Mouse (Mus musculus): Measurements from ENCODE around the gene Ubash3b. TPM values are rescaled to one million over a fixed set of nuclear protein-coding genes. Genes with fewer than 3 reads are reported as not detected.
A peak's percentile ranks its signal among the peaks of the same experiment; 100 is the strongest.

The Ubash3b gene
- polyA plus RNA-seq (2015; fragmentation: Nextera tagmentation; extraction: Ambion mirVana): 5.7 and 6.1 TPM in 2 replicates

DNA sequence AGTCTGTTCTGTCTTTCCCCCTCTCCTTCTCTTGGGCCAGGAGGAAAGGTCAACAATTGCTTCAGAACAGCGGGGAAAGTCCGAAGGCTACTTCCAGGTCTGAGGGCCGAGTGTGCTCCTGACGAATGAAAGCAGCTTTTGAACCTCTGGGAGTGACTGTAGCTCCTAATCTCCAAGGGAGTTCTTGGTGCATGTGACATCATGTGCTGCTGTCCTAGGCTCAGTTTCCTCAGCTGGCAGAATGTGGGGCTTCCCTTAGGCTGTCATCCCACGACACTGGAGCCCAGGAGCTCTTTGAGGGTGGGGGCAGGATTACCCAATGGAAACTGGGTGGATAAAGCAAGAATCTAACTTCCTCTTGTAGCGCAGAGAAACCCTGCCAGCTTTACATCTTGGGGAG lies at the start of gene Ubash3b:
Gene Ubash3b (minus strand): TSS at position 285 of the 400 bp plus-strand sequence.
- WGBS: 72% methylated on average over 6 of the region's 6 CpGs
- H3K27ac ChIP-seq (ENCODE audit: low read length): no peak within 1 kb of the TSS

DNA sequence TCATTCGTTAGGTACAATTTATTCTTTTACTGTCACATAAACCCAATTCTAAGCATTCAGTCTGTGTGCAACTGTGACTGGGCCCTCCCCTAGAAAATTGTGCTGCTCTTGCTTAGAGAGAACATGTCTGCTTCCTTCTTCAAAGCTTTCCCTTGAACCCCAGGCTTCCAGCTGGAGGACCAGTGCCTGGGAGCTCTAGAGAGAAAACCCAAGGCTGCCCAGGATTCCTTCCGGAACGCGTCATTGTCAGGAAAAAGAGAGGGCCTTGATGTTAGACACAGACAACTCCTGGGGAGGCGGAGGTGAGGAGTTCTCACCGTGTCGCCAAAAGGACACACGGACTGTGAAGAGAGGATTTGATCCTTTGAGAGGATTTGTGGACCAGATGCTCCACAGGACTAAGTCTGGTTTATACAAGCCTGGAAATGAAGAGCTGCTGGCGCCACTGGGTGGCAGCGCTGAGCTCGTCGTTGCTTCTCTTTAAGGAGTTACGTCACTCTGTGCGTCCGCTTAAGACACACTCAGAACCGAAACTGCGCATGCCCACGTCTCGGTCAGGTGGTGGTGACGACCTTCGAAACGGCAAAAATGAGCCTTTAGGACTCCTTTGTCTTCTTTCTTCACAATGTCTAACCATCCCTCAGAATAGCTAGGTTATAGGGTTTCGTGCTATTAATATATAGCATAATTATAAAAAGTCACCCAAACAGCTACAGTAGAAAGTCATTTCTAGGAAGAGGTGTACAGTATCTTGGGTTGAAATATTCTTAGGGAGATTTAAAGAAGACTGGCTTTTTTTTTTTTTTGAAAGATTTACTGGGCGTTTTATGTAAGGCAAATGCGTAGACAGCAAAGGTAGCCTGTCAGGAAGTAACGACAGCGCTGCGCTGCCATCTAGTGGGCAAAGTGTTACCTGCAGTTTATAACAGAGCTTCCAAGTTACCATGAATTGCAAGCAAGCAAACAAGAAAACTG lies 45.9 kb upstream of the Ubash3b start:
- H3K36me3 ChIP-seq (ENCODE audit: control insufficient read depth, insufficient read depth): no peaks in the 10 kb centered on the region
- peak overlapping the region; percentile 70 for H3K9ac ChIP-seq (ENCODE audit: low read length)
- peak; percentile 94 for ATAC-seq (replicated peaks; ENCODE audit: extremely low read depth, insufficient read depth, low FRiP score)
- no peaks in the 10 kb centered on the region for H3K27me3 ChIP-seq (ENCODE audit: control insufficient read depth, insufficient read depth, low read length)
- H3K9me3 ChIP-seq (replicated peaks; ENCODE audit: control insufficient read depth, low read length): no peaks in the 10 kb centered on the region
- peak overlapping the region; percentile 66 for H3K4me2 ChIP-seq (ENCODE audit: low read depth, low read length)
- peak overlapping the region; percentile 90 for H3K27ac ChIP-seq (ENCODE audit: low read length)
- peak overlapping the region; percentile 45 for H3K4me3 ChIP-seq (ENCODE audit: low read length)
- 6% methylated on average over 28 of the region's 28 CpGs for WGBS
- H3K4me1 ChIP-seq (ENCODE audit: control insufficient read depth, insufficient read depth, low read length): peaks cover 7% of the 10 kb centered on the region

More for the DNA sequence above, at the start of gene Ubash3b:
- Histone ChIP-seq H3K4me2 (ENCODE audit: low read depth, low read length) (no peak within 1 kb of the TSS), H3K36me3 (ENCODE audit: control insufficient read depth, insufficient read depth) (no peaks in the 10 kb centered on the region), H3K27me3 (ENCODE audit: control insufficient read depth, insufficient read depth, low read length) (no peaks in the 10 kb centered on the region), H3K4me3 (ENCODE audit: low read length) (no peak within 1 kb of the TSS), H3K9me3 (replicated peaks; ENCODE audit: control insufficient read depth, low read length) (no peaks in the 10 kb centered on the region), H3K9ac (ENCODE audit: low read length) (no peak within 1 kb of the TSS), H3K4me1 (ENCODE audit: control insufficient read depth, insufficient read depth, low read length) (peaks cover 7% of the 10 kb centered on the region)
- no peak for ATAC-seq (replicated peaks; ENCODE audit: extremely low read depth, insufficient read depth, low FRiP score)

DNA sequence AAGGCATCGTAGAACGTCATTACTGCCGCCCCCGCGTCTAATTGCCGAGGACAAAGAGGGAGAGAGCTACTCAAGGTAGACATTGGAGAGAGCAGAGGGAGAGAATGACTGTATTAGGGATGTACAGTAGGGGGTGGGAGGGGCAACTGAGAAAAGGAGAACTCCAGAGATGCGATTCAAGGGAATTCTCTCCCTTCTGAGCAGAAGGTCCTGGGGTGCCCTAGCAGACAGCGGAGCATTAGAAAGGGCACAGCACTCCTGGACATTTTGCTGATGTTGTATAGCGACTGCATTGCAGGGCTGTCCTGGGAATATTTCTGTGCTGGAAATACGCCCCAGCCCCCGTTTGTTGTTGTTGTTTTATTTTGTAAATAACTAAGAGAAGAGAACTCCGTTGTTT lies 45.2 kb upstream of the Ubash3b start:
- Histone ChIP-seq H3K4me2 (ENCODE audit: low read depth, low read length) (no peak overlapping the region), H3K9ac (ENCODE audit: low read length) (peak overlapping the region; percentile 60; the same call in 1 of the 2 replicates), H3K27me3 (ENCODE audit: control insufficient read depth, insufficient read depth, low read length) (no peaks in the 10 kb centered on the region), H3K27ac (ENCODE audit: low read length) (no peak overlapping the region), H3K4me1 (ENCODE audit: control insufficient read depth, insufficient read depth, low read length) (no peaks in the 10 kb centered on the region; the same call in 1 of the 2 replicates), H3K36me3 (ENCODE audit: control insufficient read depth, insufficient read depth) (no peaks in the 10 kb centered on the region), H3K9me3 (replicated peaks; ENCODE audit: control insufficient read depth, low read length) (no peaks in the 10 kb centered on the region), H3K4me3 (ENCODE audit: low read length) (no peak overlapping the region)
- WGBS: 77% methylated on average over 12 of the region's 12 CpGs
- no peak for ATAC-seq (replicated peaks; ENCODE audit: extremely low read depth, insufficient read depth, low FRiP score)

DNA sequence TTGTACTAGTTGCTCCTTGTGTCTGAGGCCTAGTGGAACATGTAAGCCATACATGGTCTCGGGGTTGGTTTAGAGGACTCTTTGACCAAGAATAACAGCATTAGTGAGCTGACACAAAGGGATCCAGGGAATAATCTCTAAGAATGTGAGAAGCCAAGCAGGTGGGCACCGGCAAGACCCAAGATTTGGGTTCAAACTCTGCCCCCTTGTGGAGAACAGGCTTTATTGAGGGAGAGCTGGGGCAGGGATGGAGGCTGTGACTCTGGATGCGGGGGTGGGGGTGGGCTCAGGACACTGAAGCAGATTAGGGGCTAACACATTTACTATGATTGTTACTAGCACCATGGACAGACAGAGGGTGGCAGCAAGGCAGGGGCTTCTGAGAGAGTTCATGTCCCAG lies 43.8 kb upstream of the Ubash3b start:
- H3K27me3 ChIP-seq (ENCODE audit: control insufficient read depth, insufficient read depth, low read length): no peaks in the 10 kb centered on the region
- no peak overlapping the region for H3K9ac ChIP-seq (ENCODE audit: low read length)
- no peak overlapping the region for H3K4me2 ChIP-seq (ENCODE audit: low read depth, low read length)
- H3K4me3 ChIP-seq (ENCODE audit: low read length): no peak overlapping the region
- no peaks in the 10 kb centered on the region for H3K9me3 ChIP-seq (replicated peaks; ENCODE audit: control insufficient read depth, low read length)
- ATAC-seq (replicated peaks; ENCODE audit: extremely low read depth, insufficient read depth, low FRiP score): no peak
- H3K27ac ChIP-seq (ENCODE audit: low read length): no peak overlapping the region
- no peaks in the 10 kb centered on the region for H3K4me1 ChIP-seq (ENCODE audit: control insufficient read depth, insufficient read depth, low read length)
- WGBS: 66% methylated on average over 3 of the region's 3 CpGs
- no peaks in the 10 kb centered on the region for H3K36me3 ChIP-seq (ENCODE audit: control insufficient read depth, insufficient read depth)

DNA sequence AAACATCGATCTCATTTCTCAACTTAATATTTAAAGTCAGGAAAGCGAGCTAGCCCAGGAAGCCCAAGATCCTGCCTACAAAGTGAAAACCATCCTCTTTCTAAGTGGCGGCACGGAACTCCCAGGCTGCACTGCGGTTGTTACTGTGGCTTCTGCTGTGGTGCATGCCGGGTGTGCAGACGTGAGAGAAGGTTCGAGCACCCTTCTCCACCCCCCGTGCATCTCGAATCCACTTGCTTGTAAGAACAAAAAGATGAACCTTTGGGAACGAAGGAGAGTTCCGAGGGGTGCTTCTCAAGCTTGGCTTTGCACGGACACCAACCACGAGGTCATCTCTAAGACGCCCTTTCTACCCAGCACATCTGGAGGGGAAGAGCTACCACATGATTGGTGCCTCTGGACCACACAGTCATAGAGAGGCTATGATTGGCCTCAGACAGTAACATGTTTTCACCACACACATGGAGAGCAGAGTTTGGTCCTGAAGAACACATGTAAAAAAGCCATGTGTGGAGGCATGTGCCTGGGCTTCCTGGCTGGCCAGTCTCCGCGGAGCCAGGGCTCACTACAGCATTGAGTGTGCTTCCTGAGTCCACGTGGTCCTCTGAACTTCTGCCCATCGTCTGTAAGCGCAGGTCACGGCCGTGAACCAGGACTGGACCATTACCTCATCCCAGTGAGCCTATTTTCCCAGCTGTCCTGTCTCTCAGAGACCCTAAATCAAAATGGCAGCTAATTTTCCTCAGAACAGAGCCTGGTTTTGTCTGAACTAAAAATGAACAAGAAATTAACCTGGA lies 38.2 kb upstream of the Ubash3b start:
- ATAC-seq (replicated peaks; ENCODE audit: extremely low read depth, insufficient read depth, low FRiP score): no peak

DNA sequence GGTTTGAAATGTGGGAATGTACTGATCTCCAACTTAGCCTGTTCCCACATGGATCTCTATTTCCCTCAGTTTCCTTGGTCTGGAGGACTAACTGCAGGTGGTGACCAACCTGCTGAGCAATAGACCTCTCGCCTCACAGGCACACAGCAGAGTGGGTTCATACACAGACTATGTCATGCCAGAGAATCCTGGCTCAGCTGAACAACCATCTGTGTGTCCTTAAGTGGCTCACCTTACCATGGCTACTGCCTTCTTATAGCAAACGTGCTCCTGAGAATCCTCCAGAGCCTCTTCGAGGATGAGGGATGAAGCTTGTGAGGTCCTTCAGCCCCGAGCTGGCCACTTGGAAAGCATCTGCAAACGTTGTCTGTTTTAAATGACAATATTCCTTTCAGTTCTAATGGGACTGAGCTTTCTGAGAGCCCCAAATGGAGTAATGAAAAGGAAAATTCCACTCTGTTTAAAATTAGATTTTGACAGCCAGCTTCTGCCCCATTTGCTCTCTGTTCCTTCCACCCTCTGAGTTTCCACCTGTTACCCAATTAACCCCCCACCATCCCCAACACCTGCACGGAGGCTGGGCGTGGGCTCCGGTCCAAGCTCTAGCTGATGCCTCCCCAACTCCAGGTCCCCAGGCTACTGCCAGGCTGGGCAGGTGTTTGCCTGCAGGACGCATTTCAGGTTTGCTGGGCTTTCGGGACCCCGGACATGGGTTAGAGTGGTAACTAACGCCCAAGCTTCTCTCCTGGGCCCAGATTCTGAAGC lies 37.2 kb upstream of the Ubash3b start:
- 73% methylated on average over 12 of the region's 12 CpGs for WGBS
- Histone ChIP-seq H3K9me3 (replicated peaks; ENCODE audit: control insufficient read depth, low read length) (no peaks in the 10 kb centered on the region), H3K4me2 (ENCODE audit: low read depth, low read length) (no peak overlapping the region), H3K9ac (ENCODE audit: low read length) (no peak overlapping the region), H3K36me3 (ENCODE audit: control insufficient read depth, insufficient read depth) (no peaks in the 10 kb centered on the region), H3K27ac (ENCODE audit: low read length) (no peak overlapping the region), H3K27me3 (ENCODE audit: control insufficient read depth, insufficient read depth, low read length) (no peaks in the 10 kb centered on the region), H3K4me1 (ENCODE audit: control insufficient read depth, insufficient read depth, low read length) (no peaks in the 10 kb centered on the region), H3K4me3 (ENCODE audit: low read length) (no peak overlapping the region)
- no peak for ATAC-seq (replicated peaks; ENCODE audit: extremely low read depth, insufficient read depth, low FRiP score)

More for the DNA sequence above, 38.2 kb upstream of the Ubash3b start:
- Histone ChIP-seq H3K9ac (ENCODE audit: low read length) (no peak overlapping the region), H3K4me2 (ENCODE audit: low read depth, low read length) (no peak overlapping the region), H3K9me3 (replicated peaks; ENCODE audit: control insufficient read depth, low read length) (no peaks in the 10 kb centered on the region), H3K4me3 (ENCODE audit: low read length) (no peak overlapping the region), H3K36me3 (ENCODE audit: control insufficient read depth, insufficient read depth) (no peaks in the 10 kb centered on the region), H3K27ac (ENCODE audit: low read length) (no peak overlapping the region), H3K27me3 (ENCODE audit: control insufficient read depth, insufficient read depth, low read length) (no peaks in the 10 kb centered on the region), H3K4me1 (ENCODE audit: control insufficient read depth, insufficient read depth, low read length) (no peaks in the 10 kb centered on the region)
- WGBS: 78% methylated on average over 22 of the region's 22 CpGs

DNA sequence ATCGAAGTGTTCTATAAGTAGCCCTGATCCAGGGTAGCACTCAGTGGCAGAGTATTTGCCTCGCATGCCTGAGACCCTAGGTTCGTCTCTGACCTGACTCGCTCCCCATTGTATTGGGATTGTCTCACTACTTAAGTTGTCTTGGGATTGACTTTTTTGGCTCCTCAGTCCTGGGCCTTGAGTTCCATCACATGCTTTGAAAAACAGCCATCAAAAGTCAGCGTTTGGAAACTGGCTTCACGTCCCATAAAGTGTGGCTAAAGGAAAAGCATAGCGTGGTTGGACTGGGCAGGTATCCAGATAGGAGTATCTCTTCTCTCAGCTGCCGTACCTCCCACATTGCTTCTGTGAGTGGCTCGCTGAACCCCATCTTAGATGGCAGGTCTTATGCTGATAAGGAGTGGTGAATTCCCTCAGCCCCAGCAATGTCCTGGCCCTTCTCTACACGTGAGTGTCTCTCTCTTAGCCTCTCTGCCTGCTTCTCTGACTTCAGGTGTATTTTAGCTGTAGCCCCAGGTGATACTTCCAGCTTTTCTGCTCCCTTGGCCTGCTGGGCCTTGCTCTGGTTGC lies 34.3 kb upstream of the Ubash3b start:
- H3K4me3 ChIP-seq (ENCODE audit: low read length): no peak overlapping the region
- no peaks in the 10 kb centered on the region for H3K36me3 ChIP-seq (ENCODE audit: control insufficient read depth, insufficient read depth)
- no peaks in the 10 kb centered on the region for H3K9me3 ChIP-seq (replicated peaks; ENCODE audit: control insufficient read depth, low read length)
- no peak overlapping the region for H3K9ac ChIP-seq (ENCODE audit: low read length)
- no peak overlapping the region for H3K27ac ChIP-seq (ENCODE audit: low read length)
- WGBS: 69% methylated on average over 10 of the region's 10 CpGs
- no peak overlapping the region for H3K4me2 ChIP-seq (ENCODE audit: low read depth, low read length)
- no peak for ATAC-seq (replicated peaks; ENCODE audit: extremely low read depth, insufficient read depth, low FRiP score)
- H3K4me1 ChIP-seq (ENCODE audit: control insufficient read depth, insufficient read depth, low read length): no peaks in the 10 kb centered on the region
- no peaks in the 10 kb centered on the region for H3K27me3 ChIP-seq (ENCODE audit: control insufficient read depth, insufficient read depth, low read length)

DNA sequence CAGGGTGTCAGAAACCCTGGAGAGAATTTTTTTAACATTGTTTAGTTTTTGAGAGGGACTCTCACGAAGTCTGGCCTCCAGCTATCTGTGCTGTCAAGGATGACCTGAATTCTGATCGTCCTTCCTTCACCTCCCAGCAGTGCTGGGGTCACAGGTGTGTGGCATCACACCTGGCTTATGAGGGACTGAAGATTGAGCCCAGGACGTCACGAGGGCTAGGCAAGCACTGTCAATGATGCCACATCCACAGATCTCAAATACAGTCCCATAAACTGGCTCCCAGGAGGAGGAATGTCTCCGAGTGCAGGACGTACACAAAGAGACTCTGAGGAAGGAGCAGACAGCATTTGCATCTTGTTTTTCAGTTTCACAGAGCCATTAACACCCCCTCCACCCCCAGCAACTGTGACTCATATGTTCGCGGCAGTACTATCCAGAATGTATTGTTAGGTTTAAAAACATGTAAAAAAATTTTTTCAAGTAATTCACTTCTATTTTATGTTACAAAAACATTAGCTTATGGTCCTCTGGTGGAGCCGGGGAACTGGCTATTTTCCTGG lies 30.2 kb upstream of the Ubash3b start:
- WGBS: 64% methylated on average over 9 of the region's 9 CpGs
- ATAC-seq (replicated peaks; ENCODE audit: extremely low read depth, insufficient read depth, low FRiP score): no peak
- H3K27me3 ChIP-seq (ENCODE audit: control insufficient read depth, insufficient read depth, low read length): no peaks in the 10 kb centered on the region
- H3K9ac ChIP-seq (ENCODE audit: low read length): no peak overlapping the region
- H3K27ac ChIP-seq (ENCODE audit: low read length): no peak overlapping the region
- H3K4me1 ChIP-seq (ENCODE audit: control insufficient read depth, insufficient read depth, low read length): no peaks in the 10 kb centered on the region
- H3K9me3 ChIP-seq (replicated peaks; ENCODE audit: control insufficient read depth, low read length): no peaks in the 10 kb centered on the region
- no peak overlapping the region for H3K4me3 ChIP-seq (ENCODE audit: low read length)
- no peak overlapping the region for H3K4me2 ChIP-seq (ENCODE audit: low read depth, low read length)
- H3K36me3 ChIP-seq (ENCODE audit: control insufficient read depth, insufficient read depth): no peaks in the 10 kb centered on the region
